Mouse (Mus musculus): ENCODE data around the gene Olfr23. TPM values are rescaled to one million over a fixed set of nuclear protein-coding genes. Genes with fewer than 3 reads are reported as not detected.

The Olfr23 gene
- polyA plus RNA-seq (2012; fragmentation: generic; extraction: Trizol): not detected

GRCm38 (mm10) chr11:73936377-73936776, at the start of gene Olfr23:
Gene Olfr23, plus strand, starts transcription at chr11:73936677.

GRCm38 (mm10) chr11:73890671-73891070, 45.8 kb upstream of the Olfr23 start, which contains the start of gene Olfr394:
Gene Olfr394, minus strand, starts transcription at chr11:73890771.

GRCm38 (mm10) chr11:73909199-73909598, 27.3 kb upstream of the Olfr23 start, which contains the start of gene Olfr395:
Gene Olfr395, minus strand, starts transcription at chr11:73909299.

GRCm38 (mm10) chr11:73960517-73960916, 24.0 kb downstream of the Olfr23 start, which contains the start of gene Olfr397:
Gene Olfr397, plus strand, starts transcription at chr11:73960817.

GRCm38 (mm10) chr11:73990307-73990706, 53.8 kb downstream of the Olfr23 start, which contains the start of gene Olfr398:
Gene Olfr398, minus strand, starts transcription at chr11:73990407.

Other genes starting within 250 kb of the Olfr23 start
- gene Zfp735, start 247.9 kb upstream of the Olfr23 start, polyA plus RNA-seq (2012; fragmentation: generic; extraction: Trizol): not detected
- not detected for gene Olfr389, start 156.0 kb upstream of the Olfr23 start, polyA plus RNA-seq (2012; fragmentation: generic; extraction: Trizol)
- gene Olfr390, start 153.7 kb upstream of the Olfr23 start, polyA plus RNA-seq (2012; fragmentation: generic; extraction: Trizol): not detected
- gene Olfr391-ps, start 133.6 kb upstream of the Olfr23 start, polyA plus RNA-seq (2012; fragmentation: generic; extraction: Trizol): not detected
- gene Olfr392, start 119.6 kb upstream of the Olfr23 start, polyA plus RNA-seq (2012; fragmentation: generic; extraction: Trizol): not detected
- not detected for gene Olfr393, start 85.2 kb upstream of the Olfr23 start, polyA plus RNA-seq (2012; fragmentation: generic; extraction: Trizol)
- gene Olfr394, start 45.9 kb upstream of the Olfr23 start, polyA plus RNA-seq (2012; fragmentation: generic; extraction: Trizol): not detected
- not detected for gene Olfr395, start 27.4 kb upstream of the Olfr23 start, polyA plus RNA-seq (2012; fragmentation: generic; extraction: Trizol)
- gene Olfr397, start 24.1 kb downstream of the Olfr23 start, polyA plus RNA-seq (2012; fragmentation: generic; extraction: Trizol): not detected
- not detected for gene Olfr398, start 53.7 kb downstream of the Olfr23 start, polyA plus RNA-seq (2012; fragmentation: generic; extraction: Trizol)
- not detected for gene Olfr139, start 119.9 kb downstream of the Olfr23 start, polyA plus RNA-seq (2012; fragmentation: generic; extraction: Trizol)
- not detected for gene Olfr399, start 119.9 kb downstream of the Olfr23 start, polyA plus RNA-seq (2012; fragmentation: generic; extraction: Trizol)
- gene Zfp616, start 133.3 kb downstream of the Olfr23 start, polyA plus RNA-seq (2012; fragmentation: generic; extraction: Trizol): not detected
- not detected for gene Olfr401, start 177.0 kb downstream of the Olfr23 start, polyA plus RNA-seq (2012; fragmentation: generic; extraction: Trizol)
- not detected for gene Olfr402, start 216.9 kb downstream of the Olfr23 start, polyA plus RNA-seq (2012; fragmentation: generic; extraction: Trizol)
- gene Olfr403, start 249.6 kb downstream of the Olfr23 start, polyA plus RNA-seq (2012; fragmentation: generic; extraction: Trizol): not detected

Measured in C3H10T1/2 (cell line).